Mouse (Mus musculus) midbrain, postnatal 0 days (tissue): ENCODE measurements around the gene Ankra2. TPM values are rescaled to one million over a fixed set of nuclear protein-coding genes. Genes with fewer than 3 reads are reported as not detected.

Experiments
- ATAC-seq: fragments of 200-750 bp; cut with Nextera tagmentation; 2 replicates; pipeline ENCODE4 v1.8.0; 2017; ENCODE audit warnings: moderate number of reproducible peaks, mild to moderate bottlenecking, moderate TSS enrichment, moderate library complexity; ENCODE audit not compliant: low FRiP score
- DNase-seq: peaks from one replicate; pipeline ENCODE4 v3.0.0-alpha.2; 2015; ENCODE audit warnings: low spot score
- H3K27ac ChIP-seq: fragments of 300-500 bp; sonication (generic); 2 replicates; pipeline ENCODE4 v1.5.1; 2014; ENCODE audit warnings: low read depth, mild to moderate bottlenecking, low read length, mixed read lengths
- H3K27me3 ChIP-seq: fragments of 300-500 bp; sonication (generic); 2 replicates; pipeline ENCODE4 v1.6.1; 2014; ENCODE audit warnings: low read length, control low read depth, mixed read lengths; ENCODE audit not compliant: insufficient read depth
- H3K36me3 ChIP-seq: fragments of 300-500 bp; sonication (generic); 2 replicates; pipeline ENCODE4 v1.6.1; 2014; ENCODE audit warnings: low read length, control low read depth, mixed read lengths; ENCODE audit not compliant: insufficient read depth
- H3K4me1 ChIP-seq: fragments of 300-500 bp; sonication (generic); 2 replicates; pipeline ENCODE4 v1.6.1; 2014; ENCODE audit warnings: mild to moderate bottlenecking, control low read depth, antibody characterized with exemption, low read length, mixed read lengths; ENCODE audit not compliant: insufficient read depth
- H3K4me2 ChIP-seq: fragments of 300-500 bp; sonication (generic); 2 replicates; pipeline ENCODE4 v1.6.1; 2014; ENCODE audit warnings: low read depth, mild to moderate bottlenecking, low read length, mixed read lengths; ENCODE audit not compliant: poor library complexity, severe bottlenecking
- H3K4me3 ChIP-seq: fragments of 300-500 bp; sonication (generic); 2 replicates; pipeline ENCODE4 v1.5.1; 2014; ENCODE audit warnings: low read depth, mild to moderate bottlenecking, low read length, moderate library complexity
- H3K9ac ChIP-seq: fragments of 300-500 bp; sonication (generic); replicated peaks from 2 replicates; pipeline ENCODE4 v1.6.1; 2014; ENCODE audit warnings: mild to moderate bottlenecking, low read length, moderate library complexity, mixed read lengths; ENCODE audit not compliant: poor library complexity, severe bottlenecking
- H3K9me3 ChIP-seq: fragments of 300-500 bp; sonication (generic); 2 replicates; pipeline ENCODE4 v1.6.1; 2016; ENCODE audit warnings: low read length, control low read depth
- CTCF ChIP-seq: IDR thresholded peaks from 2 replicates; pipeline ENCODE4 v1.5.1; 2016; ENCODE audit warnings: antibody characterized with exemption, mild to moderate bottlenecking
- WGBS: fragments of 180-500 bp; shearing (Covaris S2); extraction: QIAGEN DNeasy Blood & Tissue Kit; methylation state at CpG from one replicate; pipeline ENCODE4 v1.1.7; 2014; 5-methylcytosine and 5-hydroxymethylcytosine counted together
- polyA plus RNA-seq: library from polyadenylated mRNA; unstranded; fragments of >200 nt; fragmentation: Nextera tagmentation; extraction: Ambion mirVana; gene quantifications from 2 replicates; pipeline ENCODE4 v1.2.1, GENCODE M21; 2015
- total RNA-seq: library from RNA; depleted of rRNA; stranded (reverse); fragments of >200 nt; gene quantifications from 2 replicates; pipeline ENCODE4 v1.2.3, GENCODE M21; 2014

Gene Ankra2
- total and polyA plus RNA-seq, 2 experiments from 2014 or later, result 81.8 to 109 TPM

DNA sequence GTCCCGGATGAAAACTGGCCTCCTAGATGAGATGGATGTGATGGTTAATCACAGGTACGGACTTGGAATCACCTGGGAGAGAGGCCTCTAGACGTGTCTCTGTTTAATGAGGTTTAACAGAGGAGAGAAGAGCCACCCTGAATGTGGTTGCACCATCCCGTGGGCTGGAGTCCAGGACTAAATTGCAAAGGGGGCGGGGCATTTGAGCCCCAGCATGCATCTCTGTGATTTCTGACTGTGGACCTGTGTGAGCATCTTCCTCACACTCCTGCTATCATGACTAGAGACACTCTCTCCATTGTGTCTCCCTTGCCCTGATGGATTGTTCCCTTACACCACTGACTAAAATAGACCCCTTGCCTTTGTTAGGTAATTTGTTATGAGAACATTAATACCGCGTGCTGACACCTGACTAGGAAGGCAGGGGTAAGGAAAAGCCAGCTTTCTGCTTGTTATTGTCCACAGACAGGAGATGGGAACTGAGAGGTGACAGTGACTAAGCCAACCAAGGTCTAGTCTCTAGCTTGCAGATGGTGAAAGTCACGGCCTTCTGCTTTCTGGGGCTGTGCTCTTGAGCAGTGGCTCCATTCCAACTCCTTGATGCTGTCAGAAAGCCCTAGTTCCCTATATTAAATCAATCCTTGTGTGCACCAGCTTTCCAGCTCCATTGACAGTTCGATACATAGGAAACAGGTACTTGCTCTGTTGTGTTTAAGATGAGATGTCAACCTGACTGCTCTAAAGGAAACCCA lies 21.2 kb upstream of the Ankra2 start:
- Histone ChIP-seq H3K9me3 (no peaks in the 10 kb centered on the region), H3K27me3 (no peaks in the 10 kb centered on the region), H3K36me3 (no peaks in the 10 kb centered on the region), H3K4me3 (no peak overlapping the region), H3K27ac (no peak overlapping the region), H3K4me2 (no peak overlapping the region), H3K9ac (no peak overlapping the region), H3K4me1 (no peaks in the 10 kb centered on the region)
- WGBS, result 75% methylated on average over 9 of the region's 9 CpGs
- TF ChIP-seq CTCF, result no peak
- no peak for DNase-seq
- no peak for ATAC-seq

DNA sequence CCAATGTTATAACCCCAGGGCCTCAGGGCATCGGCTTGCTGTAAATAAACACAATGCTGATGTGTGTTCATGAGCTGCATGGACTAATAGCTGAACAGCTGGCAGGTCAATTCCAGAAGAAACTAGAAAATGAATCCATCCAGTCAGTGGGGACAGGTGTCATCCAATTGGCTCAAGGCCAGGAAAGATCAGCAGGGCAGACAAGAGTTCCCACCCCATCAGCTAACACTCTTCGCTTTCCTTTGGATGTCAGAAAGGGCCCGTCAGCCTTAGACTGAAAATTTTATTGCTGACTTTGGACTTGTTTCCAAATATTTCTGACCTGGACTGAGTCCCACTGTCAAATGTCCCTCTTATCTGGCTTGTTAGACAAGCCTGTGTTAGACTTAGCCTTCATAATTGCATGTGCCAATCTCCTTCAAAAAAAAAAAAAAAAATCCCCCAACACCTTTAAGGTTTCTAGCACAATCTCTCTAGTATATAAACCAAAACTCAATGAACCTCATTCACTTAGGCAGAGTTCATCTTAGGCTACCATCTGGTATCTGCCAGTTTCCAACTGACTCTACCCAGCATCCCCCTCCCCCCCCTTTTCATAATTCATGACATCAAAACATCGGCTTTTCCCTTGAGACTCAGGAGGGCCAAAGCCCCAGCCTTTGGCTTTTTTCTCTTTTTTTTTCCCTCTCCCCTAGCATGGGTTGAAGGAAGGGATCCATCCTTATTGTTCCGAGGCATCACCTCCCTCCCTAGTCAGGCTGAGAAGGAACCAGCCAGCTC lies 18.1 kb upstream of the Ankra2 start:
- no peak overlapping the region for H3K4me3 ChIP-seq
- H3K27ac ChIP-seq, result no peak overlapping the region
- ATAC-seq (no peak), DNase-seq (peak; percentile 28)
- no peaks in the 10 kb centered on the region for H3K4me1 ChIP-seq
- H3K4me2 ChIP-seq, result no peak overlapping the region
- WGBS, result 56% methylated on average over 5 of the region's 5 CpGs
- peaks cover 14% of the 10 kb centered on the region; the same call in 1 of the 2 replicates for H3K36me3 ChIP-seq
- H3K9me3 ChIP-seq, result no peaks in the 10 kb centered on the region
- no peak for TF ChIP-seq CTCF
- H3K9ac ChIP-seq, result no peak overlapping the region
- no peaks in the 10 kb centered on the region for H3K27me3 ChIP-seq

DNA sequence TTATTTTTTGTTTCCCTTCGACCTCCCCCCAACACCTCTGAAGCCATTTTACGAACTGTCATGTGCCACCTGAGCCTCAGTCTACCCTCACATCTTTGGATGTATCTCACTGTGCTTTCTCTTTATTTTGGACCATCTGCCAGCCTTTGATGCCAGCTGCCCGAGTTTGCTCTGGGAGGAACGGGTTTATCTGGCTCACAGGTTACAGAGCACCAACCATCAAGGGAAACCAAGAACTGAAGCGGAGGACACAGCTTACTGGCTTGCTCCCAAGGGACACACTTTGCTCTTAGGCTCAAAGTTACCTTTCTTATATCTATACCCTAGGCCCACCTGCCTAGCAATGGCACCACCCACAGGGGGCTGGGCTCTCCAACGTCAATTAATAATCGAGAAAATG lies 17.5 kb upstream of the Ankra2 start:
- Histone ChIP-seq H3K4me3 (no peak overlapping the region), H3K27me3 (no peaks in the 10 kb centered on the region), H3K36me3 (peaks cover 20% of the 10 kb centered on the region), H3K9ac (no peak overlapping the region), H3K9me3 (no peaks in the 10 kb centered on the region), H3K27ac (no peak overlapping the region), H3K4me2 (no peak overlapping the region), H3K4me1 (no peaks in the 10 kb centered on the region)
- TF ChIP-seq CTCF, result no peak
- WGBS, result 66% methylated on average over 7 of the region's 7 CpGs
- ATAC-seq, result no peak; the same call in 1 of the 2 replicates
- no peak for DNase-seq

DNA sequence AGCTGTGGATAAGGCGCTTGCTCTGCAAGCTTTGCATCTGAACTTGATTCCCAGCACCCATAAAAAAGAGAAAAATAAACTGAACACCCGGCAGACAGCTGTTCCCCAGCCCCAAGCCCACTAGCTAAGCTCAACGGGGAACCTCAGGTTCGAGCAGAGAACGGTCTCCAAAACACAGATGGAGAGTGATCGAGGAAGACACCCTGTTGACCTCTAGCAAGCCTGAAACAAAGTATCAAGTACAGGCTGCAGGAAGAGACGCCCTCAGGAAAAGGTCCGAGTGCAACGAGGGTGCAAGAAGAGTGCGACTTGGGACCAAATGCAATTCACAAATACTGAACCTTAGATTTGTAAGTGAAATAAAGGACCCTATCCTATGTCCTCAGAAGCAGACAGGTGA lies 13.3 kb upstream of the Ankra2 start:
- no peak overlapping the region for H3K9ac ChIP-seq
- 94% methylated on average over 10 of the region's 10 CpGs for WGBS
- H3K4me3 ChIP-seq, result no peak overlapping the region
- H3K27ac ChIP-seq, result no peak overlapping the region
- TF ChIP-seq CTCF, result no peak
- no peaks in the 10 kb centered on the region for H3K4me1 ChIP-seq
- H3K9me3 ChIP-seq, result no peaks in the 10 kb centered on the region
- H3K36me3 ChIP-seq, result peaks cover 48% of the 10 kb centered on the region
- ATAC-seq (no peak), DNase-seq (no peak)
- no peaks in the 10 kb centered on the region for H3K27me3 ChIP-seq
- H3K4me2 ChIP-seq, result no peak overlapping the region

DNA sequence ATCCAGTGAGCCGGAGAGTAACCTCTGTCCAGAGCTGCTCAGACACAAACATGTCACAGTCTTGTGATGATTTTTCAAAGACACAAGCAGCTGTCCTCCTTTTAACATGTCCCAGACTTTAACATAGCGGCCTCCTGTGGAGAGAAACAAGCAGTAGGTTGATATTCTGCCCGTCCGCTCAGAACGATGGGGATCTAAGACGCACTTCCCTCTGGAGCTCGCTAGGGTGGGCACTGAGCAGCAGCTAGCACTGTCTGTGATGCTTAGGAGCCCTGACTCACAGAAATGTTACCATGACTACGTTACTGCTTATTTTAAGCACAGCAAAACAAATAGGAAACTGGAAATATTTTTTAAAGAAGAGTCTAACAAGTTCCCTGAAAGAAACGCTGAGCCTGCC lies 8.0 kb upstream of the Ankra2 start:
- Histone ChIP-seq H3K9ac (no peak overlapping the region), H3K27ac (no peak overlapping the region), H3K36me3 (peaks cover 55% of the 10 kb centered on the region), H3K4me1 (no peaks in the 10 kb centered on the region), H3K27me3 (no peaks in the 10 kb centered on the region), H3K4me2 (no peak overlapping the region), H3K4me3 (no peak overlapping the region), H3K9me3 (no peaks in the 10 kb centered on the region)
- ATAC-seq (no peak), DNase-seq (peak; percentile 19)
- 71% methylated on average over 9 of the region's 9 CpGs for WGBS
- peak; percentile 42 for TF ChIP-seq CTCF

DNA sequence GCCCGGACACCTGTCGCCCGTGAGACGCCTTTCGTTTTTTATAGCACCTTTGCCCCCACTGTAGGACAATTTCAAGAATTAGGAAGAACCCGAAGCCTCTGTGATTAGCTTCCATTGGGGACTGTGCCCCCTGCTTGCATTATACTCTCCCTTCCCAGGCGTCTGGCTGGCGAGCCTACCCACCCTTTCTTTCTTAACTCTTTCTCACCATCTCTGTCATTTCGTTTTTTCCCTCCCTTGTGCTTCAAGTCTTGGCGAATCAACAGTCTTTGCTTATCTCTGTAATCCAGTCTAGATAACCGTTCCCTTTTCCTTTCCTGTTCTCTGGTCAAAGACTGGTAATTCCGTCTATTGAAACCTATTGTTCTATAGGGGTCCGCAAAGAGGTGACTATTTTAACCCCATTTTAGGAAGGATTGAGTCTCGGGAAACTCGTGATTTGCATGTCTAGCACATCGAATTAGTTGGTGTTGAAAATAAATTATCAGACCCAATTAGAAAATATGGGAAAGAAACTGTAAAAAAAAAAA lies 649 bp downstream of the Ankra2 start:
- Histone ChIP-seq H3K9me3 (no peaks in the 10 kb centered on the region), H3K4me2 (peak overlapping the region; percentile 81), H3K27ac (peak overlapping the region; percentile 94), H3K4me3 (peak overlapping the region; percentile 93), H3K4me1 (peaks cover 4% of the 10 kb centered on the region; the same call in 1 of the 2 replicates), H3K36me3 (peaks cover 9% of the 10 kb centered on the region; the same call in 1 of the 2 replicates), H3K9ac (peak overlapping the region; percentile 92), H3K27me3 (no peaks in the 10 kb centered on the region)
- no peak for TF ChIP-seq CTCF
- DNase-seq (peak; percentile 5), ATAC-seq (peak; percentile 48; the same call in 1 of the 2 replicates)
- 1% methylated on average over 13 of the region's 16 CpGs for WGBS
